Mouse (Mus musculus) heart, embryonic 11.5 days (tissue): ENCODE data around the gene Kntc1. TPM values are rescaled to one million over a fixed set of nuclear protein-coding genes. Genes with fewer than 3 reads are reported as not detected.

Source experiments
- ATAC-seq: fragments of 200-750 bp; cut with Nextera tagmentation; replicated peaks from 2 replicates; pipeline ENCODE4 v1.8.0; 2017; ENCODE audit warnings: moderate library complexity; ENCODE audit not compliant: insufficient number of reproducible peaks, low FRiP score, low TSS enrichment
- H3K27ac ChIP-seq: fragments of 300-500 bp; sonication (generic); 2 replicates; pipeline ENCODE4 v1.5.1; 2014; ENCODE audit warnings: mild to moderate bottlenecking, low read depth, low read length
- H3K27me3 ChIP-seq: fragments of 300-500 bp; sonication (generic); 2 replicates; pipeline ENCODE4 v1.6.1; 2014; ENCODE audit warnings: mild to moderate bottlenecking, low read length, mixed read lengths; ENCODE audit not compliant: control insufficient read depth, insufficient read depth
- H3K36me3 ChIP-seq: fragments of 300-500 bp; sonication (generic); 2 replicates; pipeline ENCODE4 v1.6.1; 2014; ENCODE audit warnings: mild to moderate bottlenecking, low read length, moderate library complexity, mixed read lengths; ENCODE audit not compliant: control insufficient read depth, insufficient read depth
- H3K4me1 ChIP-seq: fragments of 300-500 bp; sonication (generic); 2 replicates; pipeline ENCODE4 v1.6.1; 2014; ENCODE audit warnings: low read length; ENCODE audit not compliant: control insufficient read depth, insufficient read depth
- H3K4me2 ChIP-seq: fragments of 300-500 bp; sonication (generic); 2 replicates; pipeline ENCODE4 v1.6.1; 2014; ENCODE audit warnings: mild to moderate bottlenecking, moderate library complexity
- H3K4me3 ChIP-seq: fragments of 300-500 bp; sonication (generic); 2 replicates; pipeline ENCODE4 v1.5.1; 2014; ENCODE audit warnings: low read depth, low read length
- H3K9ac ChIP-seq: fragments of 300-500 bp; sonication (generic); 2 replicates; pipeline ENCODE4 v1.6.1; 2014; ENCODE audit warnings: mild to moderate bottlenecking, low read depth, low read length, moderate library complexity
- H3K9me3 ChIP-seq: fragments of 300-500 bp; sonication (generic); replicated peaks from 2 replicates; pipeline ENCODE4 v1.6.1; 2016; ENCODE audit warnings: low read length; ENCODE audit not compliant: control insufficient read depth
- WGBS: fragments of 180-500 bp; shearing (Covaris S2); extraction: QIAGEN DNeasy Blood & Tissue Kit; methylation state at CpG from one replicate; pipeline ENCODE4 v1.1.7; 2014; ENCODE audit not compliant: insufficient replicate concordance; 5-methylcytosine and 5-hydroxymethylcytosine counted together
- polyA plus RNA-seq: library from polyadenylated mRNA; unstranded; fragments of >200 nt; fragmentation: Nextera tagmentation; extraction: Ambion mirVana; gene quantifications from 2 replicates; pipeline ENCODE4 v1.2.1, GENCODE M21; 2014

Kntc1 gene
- polyA plus RNA-seq, 1 experiment from 2014 or later = 24.6 TPM

DNA sequence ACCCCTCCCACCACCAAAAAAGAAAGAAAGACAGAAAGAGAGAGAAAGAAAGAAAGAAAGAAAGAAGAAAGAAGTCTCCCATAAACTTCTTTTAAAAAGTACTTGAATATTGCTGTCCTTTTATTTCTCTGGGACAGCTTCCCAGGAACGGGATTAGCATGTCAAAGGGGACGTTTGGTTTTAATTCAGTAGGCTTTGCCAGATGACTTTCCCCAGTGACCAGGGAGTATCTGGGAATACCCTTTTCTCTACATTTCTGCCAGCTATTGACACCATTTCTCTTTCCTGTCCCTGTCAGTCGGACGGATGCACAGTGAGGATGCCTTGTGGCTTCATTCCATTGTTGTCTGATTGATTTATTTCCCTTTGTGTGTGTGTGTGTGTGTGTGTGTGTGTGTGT, 94.3 kb downstream of the Kntc1 start:
- Histone ChIP-seq H3K27me3 (0 out of 2 replicates have a peak, but pooled peaks cover 3% of the 10 kb centered on the region), H3K4me2 (no peak overlapping the region), H3K27ac (no peak overlapping the region), H3K4me1 (no peaks in the 10 kb centered on the region), H3K9me3 (no peaks in the 10 kb centered on the region), H3K4me3 (no peak overlapping the region), H3K36me3 (no peaks in the 10 kb centered on the region), H3K9ac (no peak overlapping the region)
- WGBS = 70% methylated on average over 4 of the region's 4 CpGs
- ATAC-seq = no peak

DNA sequence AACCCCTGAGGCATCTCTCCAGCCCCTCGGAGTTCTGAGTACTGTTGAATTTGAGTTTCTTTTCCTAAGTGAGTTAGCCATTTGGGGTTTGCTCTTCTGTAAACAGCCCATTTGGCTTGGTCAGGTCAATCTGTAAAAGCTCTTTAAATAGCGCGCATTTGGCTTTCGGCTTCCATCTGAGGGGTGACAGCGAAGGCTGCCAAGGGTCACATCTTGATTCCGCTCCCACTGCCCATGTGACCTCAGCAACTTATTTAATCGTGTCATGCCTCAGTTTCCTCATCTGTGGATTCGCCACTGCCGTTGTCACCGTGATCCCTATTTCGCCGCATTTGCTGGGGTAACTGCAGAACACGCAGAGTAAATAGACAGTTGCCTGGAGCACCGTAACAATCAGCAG, 94.8 kb downstream of the Kntc1 start:
- no peak overlapping the region for H3K27ac ChIP-seq
- H3K27me3 ChIP-seq = 0 out of 2 replicates have a peak, but pooled peaks cover 3% of the 10 kb centered on the region
- no peak for ATAC-seq
- WGBS = 90% methylated on average over 14 of the region's 14 CpGs
- H3K4me3 ChIP-seq = no peak overlapping the region
- H3K36me3 ChIP-seq = no peaks in the 10 kb centered on the region
- H3K9me3 ChIP-seq = no peaks in the 10 kb centered on the region
- no peak overlapping the region for H3K4me2 ChIP-seq
- H3K4me1 ChIP-seq = no peaks in the 10 kb centered on the region
- H3K9ac ChIP-seq = no peak overlapping the region

DNA sequence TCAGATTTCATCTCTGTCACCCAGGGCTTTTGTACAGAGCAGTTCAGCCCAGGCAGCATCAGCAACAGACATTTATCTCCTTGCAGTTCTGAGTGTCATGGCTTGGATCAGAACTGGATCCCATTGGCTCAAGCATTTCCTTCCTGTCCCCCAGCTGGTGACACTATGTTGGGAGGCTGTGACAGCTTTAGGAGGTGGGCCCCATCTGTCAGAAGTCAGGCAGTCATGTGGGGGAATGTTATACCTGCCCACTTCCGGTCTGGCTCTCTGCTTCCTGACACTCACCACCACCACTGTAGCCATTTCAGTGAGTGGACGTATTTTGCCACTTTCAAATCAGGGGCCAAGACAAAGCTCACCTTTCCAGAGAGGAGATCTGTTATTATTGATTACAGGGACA, 101.9 kb downstream of the Kntc1 start:
- Histone ChIP-seq H3K4me2 (no peak overlapping the region), H3K36me3 (no peaks in the 10 kb centered on the region), H3K27me3 (0 out of 2 replicates have a peak, but pooled peaks cover 3% of the 10 kb centered on the region), H3K4me1 (no peaks in the 10 kb centered on the region), H3K9ac (no peak overlapping the region), H3K9me3 (no peaks in the 10 kb centered on the region), H3K27ac (no peak overlapping the region), H3K4me3 (no peak overlapping the region)
- ATAC-seq = no peak
- 28% methylated on average over 2 of the region's 2 CpGs for WGBS

DNA sequence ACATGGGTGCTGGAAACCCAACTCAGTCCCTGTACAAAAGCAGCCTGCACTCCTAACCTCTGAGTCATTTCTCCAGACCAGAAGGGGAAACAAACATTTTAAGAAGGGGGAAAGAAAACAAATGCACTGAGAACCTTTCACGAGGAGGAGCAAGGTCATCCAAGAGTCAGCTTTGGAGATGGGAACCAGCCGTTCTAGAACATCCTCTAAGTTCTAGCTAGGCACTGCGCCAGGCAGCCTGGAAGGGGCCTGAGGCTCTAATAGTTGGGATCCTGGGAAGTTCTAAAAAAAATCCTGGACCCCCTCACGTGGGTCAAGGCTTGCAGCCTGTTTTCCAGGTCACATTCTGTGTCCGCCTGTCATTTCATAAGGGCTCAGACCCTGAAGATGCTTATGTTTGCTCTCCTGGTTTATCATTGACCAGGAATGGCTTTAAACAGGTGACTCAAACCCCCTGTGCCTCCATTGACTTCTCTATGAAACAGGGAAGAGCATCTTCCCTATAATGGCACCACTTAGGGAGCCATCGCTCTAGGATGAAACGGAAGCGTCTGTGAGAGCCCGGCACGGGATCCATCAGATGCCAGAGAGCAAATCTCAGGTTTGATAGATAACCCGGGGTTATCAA, 104.5 kb downstream of the Kntc1 start:
- Histone ChIP-seq H3K4me3 (no peak overlapping the region), H3K36me3 (no peaks in the 10 kb centered on the region), H3K27ac (no peak overlapping the region), H3K9ac (no peak overlapping the region), H3K9me3 (no peaks in the 10 kb centered on the region), H3K27me3 (no peaks in the 10 kb centered on the region), H3K4me1 (no peaks in the 10 kb centered on the region), H3K4me2 (no peak overlapping the region)
- WGBS = 81% methylated on average over 11 of the region's 11 CpGs
- no peak for ATAC-seq

DNA sequence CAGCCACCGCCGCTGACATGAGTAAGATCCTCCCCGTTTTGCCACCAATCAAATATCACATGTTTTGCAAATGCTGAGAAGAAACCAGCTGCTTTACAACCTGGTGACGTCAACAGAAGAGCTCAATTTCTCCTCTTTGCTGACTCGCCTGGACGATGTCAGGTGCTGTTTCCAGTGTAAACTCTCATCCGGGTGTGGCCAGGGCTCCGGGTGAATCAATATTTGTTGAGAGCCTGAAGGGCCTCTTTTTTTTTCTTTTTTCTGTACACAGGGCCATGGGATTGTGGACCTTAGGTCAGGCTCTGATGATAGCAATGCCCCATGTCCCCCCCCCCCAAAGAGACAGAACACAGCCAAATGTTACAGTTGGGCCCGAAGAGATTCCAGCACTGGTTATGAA, 105.0 kb downstream of the Kntc1 start:
- H3K9me3 ChIP-seq = no peaks in the 10 kb centered on the region
- no peak overlapping the region for H3K9ac ChIP-seq
- H3K27ac ChIP-seq = no peak overlapping the region
- no peaks in the 10 kb centered on the region for H3K36me3 ChIP-seq
- no peaks in the 10 kb centered on the region for H3K4me1 ChIP-seq
- 73% methylated on average over 9 of the region's 9 CpGs for WGBS
- no peaks in the 10 kb centered on the region for H3K27me3 ChIP-seq
- no peak for ATAC-seq
- no peak overlapping the region for H3K4me2 ChIP-seq
- no peak overlapping the region for H3K4me3 ChIP-seq

DNA sequence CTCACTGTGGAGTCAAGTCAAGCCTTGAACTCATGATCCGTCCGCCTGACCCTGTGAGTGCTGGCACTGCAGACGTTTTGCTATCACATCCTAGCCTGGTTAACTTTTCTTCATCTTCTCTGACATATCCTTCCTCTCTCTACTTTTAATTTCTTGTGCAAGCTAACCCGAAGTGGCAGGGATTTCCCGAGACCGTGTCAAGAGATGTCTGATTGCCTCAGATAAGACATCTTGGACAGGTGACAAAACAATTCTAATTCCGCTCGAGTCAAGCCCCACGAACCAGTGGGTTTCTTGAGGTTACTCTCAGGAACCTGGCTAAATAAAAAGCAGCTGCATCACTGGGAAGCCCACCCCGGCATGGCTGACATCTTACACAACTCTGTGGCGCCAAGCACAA, 109.3 kb downstream of the Kntc1 start:
- H3K4me2 ChIP-seq = no peak overlapping the region
- no peak overlapping the region for H3K4me3 ChIP-seq
- WGBS = 68% methylated on average over 11 of the region's 11 CpGs
- no peaks in the 10 kb centered on the region for H3K36me3 ChIP-seq
- H3K9ac ChIP-seq = no peak overlapping the region
- H3K27me3 ChIP-seq = no peaks in the 10 kb centered on the region
- H3K9me3 ChIP-seq = no peaks in the 10 kb centered on the region
- no peak overlapping the region for H3K27ac ChIP-seq
- no peak for ATAC-seq
- no peaks in the 10 kb centered on the region for H3K4me1 ChIP-seq

DNA sequence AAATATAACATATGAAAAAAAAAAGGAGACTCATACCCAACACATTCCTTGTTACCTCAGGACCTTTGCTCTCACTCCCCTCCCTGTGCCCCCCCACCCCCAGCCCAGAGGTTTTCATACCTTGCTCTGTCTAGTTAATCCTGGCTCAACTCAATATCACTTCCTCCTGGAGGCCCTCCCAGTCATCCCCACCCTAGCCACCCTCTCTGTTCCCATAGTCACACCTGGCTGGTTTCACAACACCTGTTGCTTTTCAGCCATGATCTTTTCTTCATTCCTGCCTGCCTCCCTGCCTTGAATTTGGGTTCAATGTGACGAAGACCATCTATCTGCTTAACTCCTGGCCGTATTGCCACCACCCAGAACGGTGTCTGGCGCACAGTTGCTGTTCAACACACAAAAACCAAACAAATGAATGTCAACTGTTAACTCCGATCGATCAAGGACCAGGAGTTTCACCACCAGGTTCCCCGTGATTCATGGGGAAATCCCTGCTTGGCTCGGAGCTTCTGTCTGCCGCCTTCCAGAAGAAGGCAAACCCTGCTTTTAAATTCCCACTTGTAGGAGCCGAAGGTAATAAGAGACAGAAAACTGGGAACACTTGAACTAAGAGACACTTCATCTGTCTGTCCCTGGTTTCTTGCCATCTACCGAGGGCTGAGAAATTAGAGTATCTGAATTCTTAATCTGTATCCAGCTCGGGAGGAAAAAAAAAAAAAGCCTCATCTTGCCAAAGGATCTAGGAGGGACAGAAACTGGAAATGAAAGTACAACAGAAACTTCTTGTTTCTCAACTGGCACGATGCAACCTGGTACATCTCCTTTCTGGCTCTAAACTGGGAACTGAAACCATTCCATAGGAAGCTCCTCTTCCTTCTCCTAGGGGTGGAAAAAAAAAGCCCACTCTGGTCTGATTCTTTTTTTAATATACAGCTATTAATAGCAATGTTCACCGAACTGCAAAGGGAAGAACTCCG, 113.1 kb downstream of the Kntc1 start:
- H3K4me1 ChIP-seq = no peaks in the 10 kb centered on the region
- no peaks in the 10 kb centered on the region for H3K9me3 ChIP-seq
- H3K4me3 ChIP-seq = no peak overlapping the region
- no peak overlapping the region for H3K4me2 ChIP-seq
- H3K36me3 ChIP-seq = no peaks in the 10 kb centered on the region
- no peak for ATAC-seq
- no peaks in the 10 kb centered on the region for H3K27me3 ChIP-seq
- H3K9ac ChIP-seq = no peak overlapping the region
- no peak overlapping the region for H3K27ac ChIP-seq
- WGBS = 72% methylated on average over 15 of the region's 15 CpGs

DNA sequence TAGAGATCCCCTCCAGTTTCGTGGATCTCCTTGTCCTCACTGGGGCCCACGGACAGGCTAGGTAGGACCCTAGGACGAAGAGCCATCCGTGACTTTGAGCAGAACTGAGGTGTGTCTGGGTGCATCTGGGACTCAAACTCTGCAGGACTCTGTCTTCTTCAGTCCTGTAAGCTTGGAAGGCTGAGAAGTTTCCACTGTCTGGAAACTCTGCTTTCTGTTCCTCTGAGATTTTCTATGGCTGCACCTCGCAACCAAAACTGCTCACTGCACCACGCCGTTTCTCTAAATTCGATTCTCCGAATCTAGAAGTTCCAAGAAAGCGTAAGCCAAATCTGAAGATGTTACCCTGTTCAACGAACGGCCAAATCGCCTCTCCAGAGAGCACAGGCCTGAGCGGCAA, 114.4 kb downstream of the Kntc1 start:
- Histone ChIP-seq H3K27ac (no peak overlapping the region), H3K36me3 (no peaks in the 10 kb centered on the region), H3K27me3 (no peaks in the 10 kb centered on the region), H3K4me3 (no peak overlapping the region), H3K4me1 (no peaks in the 10 kb centered on the region), H3K9ac (no peak overlapping the region), H3K4me2 (no peak overlapping the region), H3K9me3 (no peaks in the 10 kb centered on the region)
- whole genome bisulfite sequencing = 82% methylated on average over 14 of the region's 14 CpGs
- ATAC-seq = no peak
